Mouse (Mus musculus): Measurements from ENCODE around the gene Cd209g. TPM values are rescaled to one million over a fixed set of nuclear protein-coding genes. Genes with fewer than 3 reads are reported as not detected.
A peak's percentile ranks its signal among the peaks of the same experiment; 100 is the strongest.
"Not testable (repeated sequence)": the region's sequence is repeated elsewhere in the genome, so short reads cannot be mapped to it uniquely, and the experiment has no call there.

Gene Cd209g
- not detected in 2 replicates for polyA plus RNA-seq (2014; fragmentation: Nextera tagmentation; extraction: Ambion mirVana)

- ATAC-seq (ENCODE audit: low FRiP score, low TSS enrichment) (no peak), DNase-seq (no peak)
- 89% methylated on average over 10 of the region's 10 CpGs for WGBS
- Histone ChIP-seq H3K27me3 (ENCODE audit: control insufficient read depth, insufficient read depth, low read length) (no peaks in the 10 kb centered on the region), H3K9me3 (ENCODE audit: control insufficient read depth, low read length) (no peaks in the 10 kb centered on the region), H3K36me3 (ENCODE audit: control insufficient read depth, insufficient read depth, low read length) (no peaks in the 10 kb centered on the region), H3K4me3 (replicated peaks; ENCODE audit: low read depth, low read length) (no peak within 1 kb of the TSS), H3K9ac (replicated peaks; ENCODE audit: low read length) (no peak within 1 kb of the TSS), H3K4me2 (ENCODE audit: low read length) (no peak within 1 kb of the TSS), H3K27ac (replicated peaks; ENCODE audit: low read depth, low read length) (no peak within 1 kb of the TSS), H3K4me1 (ENCODE audit: control insufficient read depth, insufficient read depth, low read length) (no peaks in the 10 kb centered on the region)
These were observed at the start of gene Cd209g for GRCm38 (mm10) chr8:4133798-4134197. Gene Cd209g (plus strand): TSS chr8:4134098.

- H3K4me1 ChIP-seq (ENCODE audit: control insufficient read depth, insufficient read depth, low read length); DNase-seq; H3K9ac ChIP-seq (replicated peaks; ENCODE audit: low read length); H3K4me3 ChIP-seq (replicated peaks; ENCODE audit: low read depth, low read length); H3K36me3 ChIP-seq (ENCODE audit: control insufficient read depth, insufficient read depth, low read length); H3K9me3 ChIP-seq (ENCODE audit: control insufficient read depth, low read length); H3K27me3 ChIP-seq (ENCODE audit: control insufficient read depth, insufficient read depth, low read length); H3K27ac ChIP-seq (replicated peaks; ENCODE audit: low read depth, low read length); H3K4me2 ChIP-seq (ENCODE audit: low read length): not testable (repeated sequence)
- WGBS = 45% methylated on average over 33 of the region's 33 CpGs
- 0 out of 2 replicates have a peak, but pooled peaks have one; percentile 24 for ATAC-seq (ENCODE audit: low FRiP score, low TSS enrichment)
These were observed 46.6 kb upstream of the Cd209g start for GRCm38 (mm10) chr8:4087180-4087722.

- 91% methylated on average over 3 of the region's 3 CpGs for WGBS
- not testable (repeated sequence) for H3K4me1 ChIP-seq (ENCODE audit: control insufficient read depth, insufficient read depth, low read length); H3K27ac ChIP-seq (replicated peaks; ENCODE audit: low read depth, low read length); H3K4me3 ChIP-seq (replicated peaks; ENCODE audit: low read depth, low read length); ATAC-seq (ENCODE audit: low FRiP score, low TSS enrichment); DNase-seq; H3K36me3 ChIP-seq (ENCODE audit: control insufficient read depth, insufficient read depth, low read length); H3K9ac ChIP-seq (replicated peaks; ENCODE audit: low read length); H3K27me3 ChIP-seq (ENCODE audit: control insufficient read depth, insufficient read depth, low read length); H3K4me2 ChIP-seq (ENCODE audit: low read length); H3K9me3 ChIP-seq (ENCODE audit: control insufficient read depth, low read length)
These were observed 45.4 kb upstream of the Cd209g start for GRCm38 (mm10) chr8:4088514-4088913.

GRCm38 (mm10) chr8:4105735-4106134 is 28.2 kb upstream of the Cd209g start, which contains the start of gene Cd209f:
Gene Cd209f (minus strand): TSS chr8:4105835.
- H3K27me3 ChIP-seq (ENCODE audit: control insufficient read depth, insufficient read depth, low read length); H3K4me2 ChIP-seq (ENCODE audit: low read length); ATAC-seq (ENCODE audit: low FRiP score, low TSS enrichment); H3K27ac ChIP-seq (replicated peaks; ENCODE audit: low read depth, low read length); DNase-seq; H3K9me3 ChIP-seq (ENCODE audit: control insufficient read depth, low read length); H3K9ac ChIP-seq (replicated peaks; ENCODE audit: low read length); H3K36me3 ChIP-seq (ENCODE audit: control insufficient read depth, insufficient read depth, low read length); H3K4me1 ChIP-seq (ENCODE audit: control insufficient read depth, insufficient read depth, low read length); H3K4me3 ChIP-seq (replicated peaks; ENCODE audit: low read depth, low read length): not testable (repeated sequence)
- WGBS = 88% methylated on average over 1 of the region's 2 CpGs

GRCm38 (mm10) chr8:4139660-4140646 is 6.1 kb downstream of the Cd209g start:
- 12% methylated on average over 12 of the region's 12 CpGs for WGBS
- peak; percentile 92 for DNase-seq

GRCm38 (mm10) chr8:4141721-4142120 is 7.8 kb downstream of the Cd209g start:
- no peak overlapping the region for H3K4me3 ChIP-seq (replicated peaks; ENCODE audit: low read depth, low read length)
- H3K27ac ChIP-seq (replicated peaks; ENCODE audit: low read depth, low read length) = no peak overlapping the region
- no peaks in the 10 kb centered on the region for H3K9me3 ChIP-seq (ENCODE audit: control insufficient read depth, low read length)
- no peak overlapping the region for H3K9ac ChIP-seq (replicated peaks; ENCODE audit: low read length)
- DNase-seq = peak; percentile 44
- no peaks in the 10 kb centered on the region for H3K36me3 ChIP-seq (ENCODE audit: control insufficient read depth, insufficient read depth, low read length)
- no peaks in the 10 kb centered on the region for H3K27me3 ChIP-seq (ENCODE audit: control insufficient read depth, insufficient read depth, low read length)
- H3K4me1 ChIP-seq (ENCODE audit: control insufficient read depth, insufficient read depth, low read length) = no peaks in the 10 kb centered on the region
- ATAC-seq (ENCODE audit: low FRiP score, low TSS enrichment) = no peak
- no peak overlapping the region for H3K4me2 ChIP-seq (ENCODE audit: low read length)
- 65% methylated on average over 3 of the region's 3 CpGs for WGBS

More at GRCm38 (mm10) chr8:4139660-4140646, 6.1 kb downstream of the Cd209g start:
- Histone ChIP-seq H3K4me2 (ENCODE audit: low read length) (no peak overlapping the region), H3K9ac (replicated peaks; ENCODE audit: low read length) (no peak overlapping the region), H3K27me3 (ENCODE audit: control insufficient read depth, insufficient read depth, low read length) (no peaks in the 10 kb centered on the region), H3K9me3 (ENCODE audit: control insufficient read depth, low read length) (no peaks in the 10 kb centered on the region), H3K27ac (replicated peaks; ENCODE audit: low read depth, low read length) (no peak overlapping the region), H3K36me3 (ENCODE audit: control insufficient read depth, insufficient read depth, low read length) (no peaks in the 10 kb centered on the region), H3K4me3 (replicated peaks; ENCODE audit: low read depth, low read length) (no peak overlapping the region), H3K4me1 (ENCODE audit: control insufficient read depth, insufficient read depth, low read length) (no peaks in the 10 kb centered on the region)
- peak; percentile 65; the same call in 1 of the 2 replicates for ATAC-seq (ENCODE audit: low FRiP score, low TSS enrichment)

- Histone ChIP-seq H3K4me1 (ENCODE audit: control insufficient read depth, insufficient read depth, low read length) (no peaks in the 10 kb centered on the region), H3K9ac (replicated peaks; ENCODE audit: low read length) (no peak overlapping the region), H3K9me3 (ENCODE audit: control insufficient read depth, low read length) (peaks cover 3% of the 10 kb centered on the region), H3K4me2 (ENCODE audit: low read length) (no peak overlapping the region), H3K4me3 (replicated peaks; ENCODE audit: low read depth, low read length) (no peak overlapping the region), H3K36me3 (ENCODE audit: control insufficient read depth, insufficient read depth, low read length) (no peaks in the 10 kb centered on the region), H3K27ac (replicated peaks; ENCODE audit: low read depth, low read length) (no peak overlapping the region), H3K27me3 (ENCODE audit: control insufficient read depth, insufficient read depth, low read length) (no peaks in the 10 kb centered on the region)
- 29% methylated on average over 1 of the region's 1 CpGs for WGBS
- ATAC-seq (ENCODE audit: low FRiP score, low TSS enrichment) (no peak), DNase-seq (no peak)
These were observed 13.4 kb downstream of the Cd209g start for GRCm38 (mm10) chr8:4147272-4147671.

GRCm38 (mm10) chr8:4154878-4155277 is 21.0 kb downstream of the Cd209g start:
- Histone ChIP-seq H3K4me3 (replicated peaks; ENCODE audit: low read depth, low read length) (no peak overlapping the region), H3K4me1 (ENCODE audit: control insufficient read depth, insufficient read depth, low read length) (no peaks in the 10 kb centered on the region), H3K27ac (replicated peaks; ENCODE audit: low read depth, low read length) (no peak overlapping the region), H3K9ac (replicated peaks; ENCODE audit: low read length) (no peak overlapping the region), H3K36me3 (ENCODE audit: control insufficient read depth, insufficient read depth, low read length) (no peaks in the 10 kb centered on the region), H3K4me2 (ENCODE audit: low read length) (no peak overlapping the region), H3K9me3 (ENCODE audit: control insufficient read depth, low read length) (peaks cover 3% of the 10 kb centered on the region), H3K27me3 (ENCODE audit: control insufficient read depth, insufficient read depth, low read length) (no peaks in the 10 kb centered on the region)
- DNase-seq (no peak), ATAC-seq (ENCODE audit: low FRiP score, low TSS enrichment) (no peak)

All from midbrain, embryonic 14.5 days (tissue).